Comparison of ENCODE assay signal across 9 mouse cellular contexts in the genomic region with DNA sequence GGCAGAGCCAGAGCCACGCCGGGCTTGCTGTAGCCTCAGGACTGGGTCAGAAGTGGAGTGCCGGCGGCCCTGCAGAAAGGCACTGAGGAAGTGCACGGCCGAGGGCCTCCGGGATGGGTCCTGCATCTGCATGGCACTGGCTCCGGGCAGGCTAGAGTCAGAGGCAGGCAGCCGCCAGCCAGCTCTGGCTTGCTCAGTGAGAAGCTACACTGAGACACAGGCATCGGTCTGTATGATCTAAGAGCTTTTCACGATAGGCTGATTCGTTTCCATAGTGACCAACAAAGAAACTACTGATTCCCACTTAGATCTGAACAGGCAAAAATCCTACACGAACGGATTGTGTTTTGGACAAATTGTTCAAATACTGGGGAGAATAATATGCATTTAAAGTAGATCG. TPM values are rescaled to one million over a fixed set of nuclear protein-coding genes. Genes with fewer than 3 reads are reported as not detected.
A peak's percentile ranks its signal among the peaks of the same experiment; 100 is the strongest.
DNase-seq lines count a peak whose midpoint lies in the region; ATAC-seq lines count a peak whose summit lies in the region.
"Had no signal": no experiment of that assay in that cellular context is flagged by ENCODE, and none has a peak within 500 bp of the region (broad histone marks: within the 10 kb centered on the region; RNA-seq: fewer than 3 reads in every experiment).

No protein-coding gene starts in this region.

- H3K27me3 ChIP-seq in hindbrain, embryonic 12.5 days = no peaks in the 10 kb centered on the region
- no peaks in the 10 kb centered on the region for H3K27me3 ChIP-seq in kidney, embryonic 16.5 days (ENCODE audit: insufficient read depth, low read length)

- H3K4me2 ChIP-seq in hindbrain, embryonic 12.5 days (replicated peaks) = peak overlapping the region; percentile 37
- no peak overlapping the region for H3K4me2 ChIP-seq in kidney, embryonic 16.5 days (replicated peaks; ENCODE audit: low read depth, low read length)

- H3K9ac ChIP-seq in hindbrain, embryonic 12.5 days = peak overlapping the region; percentile 55
- no peak overlapping the region for H3K9ac ChIP-seq in kidney, embryonic 16.5 days (replicated peaks; ENCODE audit: low read length)

- H3K36me3 ChIP-seq in hindbrain, embryonic 12.5 days = peaks cover 16% of the 10 kb centered on the region; the same call in 1 of the 2 replicates
- peaks cover 8% of the 10 kb centered on the region; the same call in 1 of the 2 replicates for H3K36me3 ChIP-seq in kidney, embryonic 16.5 days (ENCODE audit: insufficient read depth, low read length)

- H3K4me3 ChIP-seq in hindbrain, embryonic 12.5 days = peak overlapping the region; percentile 12; the same call in 1 of the 2 replicates
- H3K4me3 ChIP-seq in kidney, embryonic 16.5 days (ENCODE audit: low read length) = no peak overlapping the region

- H3K4me1 ChIP-seq in hindbrain, embryonic 12.5 days = peaks cover 25% of the 10 kb centered on the region
- H3K4me1 ChIP-seq in kidney, embryonic 16.5 days (ENCODE audit: insufficient read depth, low read length) = no peaks in the 10 kb centered on the region

- peak overlapping the region; percentile 74 for H3K27ac ChIP-seq in hindbrain, embryonic 12.5 days
- no peak overlapping the region for H3K27ac ChIP-seq in kidney, embryonic 16.5 days (ENCODE audit: low read length)

- no peaks in the 10 kb centered on the region for H3K9me3 ChIP-seq in hindbrain, embryonic 12.5 days (replicated peaks)
- no peaks in the 10 kb centered on the region for H3K9me3 ChIP-seq in kidney, embryonic 16.5 days (ENCODE audit: low read length)

- peak; percentile 54; the same call in 1 of the 2 replicates for ATAC-seq in frontal cortex, adult (ENCODE audit: low TSS enrichment)
- peak; percentile 82 for ATAC-seq in hindbrain, embryonic 12.5 days (ENCODE audit: low FRiP score)
- ATAC-seq in kidney, embryonic 16.5 days (ENCODE audit: low FRiP score, low TSS enrichment) = no peak

- 25% methylated on average over 15 of the region's 15 CpGs for WGBS in hindbrain, embryonic 12.5 days
- whole genome bisulfite sequencing in kidney, embryonic 16.5 days = 56% methylated on average over 15 of the region's 15 CpGs

- no peak for DNase-seq in frontal cortex, postnatal 25 days (ENCODE audit: low spot score in 2 of 2)
- peak; percentile 33 for DNase-seq in left cerebral cortex, postnatal 36 days (ENCODE audit: low spot score in 2 of 2)
- peak; percentile 57 for DNase-seq in right cerebral cortex, postnatal 14 days
- DNase-seq in urinary bladder, postnatal 10 days (ENCODE audit: low spot score) = no peak
- DNase-seq in lung, adult 18-20 months = no peak
- DNase-seq: kidney, postnatal 36 days had no signal

- intact Hi-C loops in left cerebral cortex, postnatal 36 days (cut with DNase I) = loop anchor here (5.0 kb wide), 1 partner anchor 41 kb away; no protein-coding TSS in a partner anchor

RNA-seq across cellular contexts. Expression of a gene that starts 32.3 kb away (rescaled TPM):
- 20.5 and 21.4 TPM in 2 replicates for polyA plus RNA-seq in hindbrain, embryonic 12.5 days (2016; fragmentation: Nextera tagmentation; extraction: Ambion mirVana)
- total RNA-seq in left cerebral cortex, postnatal 36 days (2021) = 10 to 100 TPM; 23.5 to 28.9 TPM
- 11.4 and 12.3 TPM in 2 replicates for polyA plus RNA-seq in kidney, embryonic 16.5 days (2015; fragmentation: Nextera tagmentation; extraction: Ambion mirVana)

Comparison
In these comparisons a context has a peak if more than half of its experiments do, and no peak if none do; other contexts are left out.
1. DNase-seq: peak in left cerebral cortex, postnatal 36 days (2 of 2) and right cerebral cortex, postnatal 14 days (single experiment); none in frontal cortex, postnatal 25 days (0 of 2), urinary bladder, postnatal 10 days (single experiment) and lung, adult 18-20 months (0 of 2).